Mouse (Mus musculus) midbrain, embryonic 14.5 days (tissue): ENCODE data around the gene Celf3. TPM values are rescaled to one million over a fixed set of nuclear protein-coding genes. Genes with fewer than 3 reads are reported as not detected.
A peak's percentile ranks its signal among the peaks of the same experiment; 100 is the strongest.

Source experiments
- ATAC-seq: fragments of 200-750 bp; cut with Nextera tagmentation; 2 replicates; pipeline ENCODE4 v1.8.0; 2017; ENCODE audit warnings: moderate number of reproducible peaks, moderate library complexity; ENCODE audit not compliant: low FRiP score, low TSS enrichment
- DNase-seq: peaks from one replicate; pipeline ENCODE4 v3.0.0-alpha.2; 2015
- H3K27ac ChIP-seq: fragments of 300-500 bp; sonication (generic); replicated peaks from 2 replicates; pipeline ENCODE4 v1.5.1; 2014; ENCODE audit warnings: mild to moderate bottlenecking, low read depth, low read length, moderate library complexity
- H3K27me3 ChIP-seq: fragments of 300-500 bp; sonication (generic); 2 replicates; pipeline ENCODE4 v1.6.1; 2014; ENCODE audit warnings: low read length, control low read depth, mixed read lengths; ENCODE audit not compliant: control insufficient read depth, insufficient read depth
- H3K36me3 ChIP-seq: fragments of 300-500 bp; sonication (generic); 2 replicates; pipeline ENCODE4 v1.6.1; 2014; ENCODE audit warnings: low read length, control low read depth; ENCODE audit not compliant: control insufficient read depth, insufficient read depth
- H3K4me1 ChIP-seq: fragments of 300-500 bp; sonication (generic); 2 replicates; pipeline ENCODE4 v1.6.1; 2014; ENCODE audit warnings: mild to moderate bottlenecking, antibody characterized with exemption, low read length, control low read depth; ENCODE audit not compliant: control insufficient read depth, insufficient read depth
- H3K4me2 ChIP-seq: fragments of 300-500 bp; sonication (generic); 2 replicates; pipeline ENCODE4 v1.6.1; 2014; ENCODE audit warnings: mild to moderate bottlenecking, low read length, moderate library complexity
- H3K4me3 ChIP-seq: fragments of 300-500 bp; sonication (generic); replicated peaks from 2 replicates; pipeline ENCODE4 v1.5.1; 2014; ENCODE audit warnings: low read depth, low read length
- H3K9ac ChIP-seq: fragments of 300-500 bp; sonication (generic); replicated peaks from 2 replicates; pipeline ENCODE4 v1.6.1; 2014; ENCODE audit warnings: mild to moderate bottlenecking, low read length, moderate library complexity
- H3K9me3 ChIP-seq: fragments of 300-500 bp; sonication (generic); 2 replicates; pipeline ENCODE4 v1.6.1; 2016; ENCODE audit warnings: low read length, control low read depth, mixed read lengths; ENCODE audit not compliant: control insufficient read depth
- WGBS: fragments of 180-500 bp; shearing (Covaris S2); extraction: QIAGEN DNeasy Blood & Tissue Kit; methylation state at CpG from one replicate; pipeline ENCODE4 v1.1.7; 2014; 5-methylcytosine and 5-hydroxymethylcytosine counted together
- polyA plus RNA-seq: library from polyadenylated mRNA; unstranded; fragments of >200 nt; fragmentation: Nextera tagmentation; extraction: Ambion mirVana; gene quantifications from 2 replicates; pipeline ENCODE4 v1.2.1, GENCODE M21; 2014

The Celf3 gene
- polyA plus RNA-seq, 1 experiment from 2014 or later: 321 TPM

DNA sequence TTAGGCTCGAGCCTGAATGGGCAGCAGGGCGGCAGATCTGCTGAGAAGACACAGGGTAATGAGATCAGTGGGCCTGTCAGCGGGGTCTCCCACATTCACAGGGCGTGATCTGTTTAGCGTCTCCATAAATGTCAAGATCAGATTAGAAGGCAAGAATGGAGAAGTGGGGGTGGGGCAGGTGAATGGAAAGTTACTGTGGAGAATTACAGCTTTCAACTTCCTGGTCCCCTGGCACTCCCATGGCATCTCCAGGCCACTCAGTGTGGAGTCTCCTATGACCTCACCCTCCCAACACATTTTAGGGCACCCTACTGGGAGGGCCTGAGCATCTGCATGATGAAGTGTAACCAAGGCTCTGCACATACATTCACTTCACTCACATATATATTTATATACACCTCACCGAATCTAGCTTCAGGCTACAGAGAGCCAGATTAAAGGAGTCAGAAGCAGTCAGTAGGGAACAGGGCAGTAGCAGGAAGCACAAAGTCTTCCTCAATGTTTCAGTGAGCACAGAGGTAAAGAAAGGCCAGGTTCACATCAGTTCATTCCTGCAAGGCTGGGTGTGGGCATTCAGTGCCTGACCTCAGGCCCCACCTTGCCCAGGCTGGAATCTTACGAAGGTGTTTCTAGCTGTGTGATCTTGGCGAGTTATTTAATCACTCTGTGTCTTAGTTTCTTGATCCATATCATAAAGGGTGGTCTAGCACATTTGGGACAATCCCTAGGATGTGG lies 1.6 kb upstream of the Celf3 start:
- peak overlapping the region; percentile 94; the same call in 1 of the 2 replicates for H3K27ac ChIP-seq
- peaks cover 40% of the 10 kb centered on the region for H3K4me1 ChIP-seq
- H3K9me3 ChIP-seq: no peaks in the 10 kb centered on the region
- WGBS: 45% methylated on average over 8 of the region's 8 CpGs
- H3K4me2 ChIP-seq: no peak overlapping the region; the same call in 1 of the 2 replicates
- no peak overlapping the region for H3K9ac ChIP-seq
- no peak overlapping the region for H3K4me3 ChIP-seq
- H3K36me3 ChIP-seq: peaks cover 9% of the 10 kb centered on the region
- H3K27me3 ChIP-seq: no peaks in the 10 kb centered on the region
- no peak for ATAC-seq
- no peak for DNase-seq

GRCm38 (mm10) chr3:94477444-94477843 lies 651 bp upstream of the Celf3 start:
- ATAC-seq: no peak; the same call in 1 of the 2 replicates
- Histone ChIP-seq H3K4me1 (peaks cover 45% of the 10 kb centered on the region), H3K36me3 (peaks cover 19% of the 10 kb centered on the region), H3K9me3 (no peaks in the 10 kb centered on the region), H3K4me2 (peak overlapping the region; percentile 96), H3K27ac (peak overlapping the region; percentile 94), H3K27me3 (no peaks in the 10 kb centered on the region), H3K9ac (peak overlapping the region; percentile 46), H3K4me3 (peak overlapping the region; percentile 73)
- DNase-seq: peak; percentile 60
- 17% methylated on average over 4 of the region's 4 CpGs for WGBS

DNA sequence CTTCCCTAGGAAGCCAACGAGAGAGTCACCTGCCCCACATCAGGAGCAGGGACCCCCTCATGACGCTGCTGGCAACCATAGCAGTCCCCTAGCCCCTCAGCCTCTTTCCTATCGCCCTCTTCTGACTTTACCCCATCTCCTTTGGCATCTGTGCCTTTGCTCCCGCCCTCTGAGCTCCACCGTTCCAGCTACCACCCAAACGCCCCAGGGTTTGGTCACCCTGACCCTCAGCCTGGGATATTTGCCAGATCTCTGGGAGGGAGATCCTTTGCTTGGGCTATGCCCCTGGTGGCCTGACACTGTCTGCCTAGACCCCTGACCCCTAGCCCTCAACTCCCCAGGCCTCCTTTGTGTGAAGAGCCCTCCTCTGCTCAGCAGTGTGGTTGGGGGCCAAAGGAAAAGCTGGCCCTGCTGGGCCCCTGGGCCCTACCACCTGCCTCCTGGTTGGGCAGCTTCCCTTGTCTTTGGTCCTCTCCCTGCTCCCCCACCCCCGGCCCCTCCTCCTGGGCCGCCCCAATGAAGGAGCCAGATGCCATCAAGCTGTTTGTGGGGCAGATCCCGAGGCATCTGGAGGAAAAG lies 585 bp downstream of the Celf3 start:
- WGBS: 2% methylated on average over 9 of the region's 9 CpGs
- ATAC-seq (peak; percentile 7; the same call in 1 of the 2 replicates), DNase-seq (peak; percentile 43)
- Histone ChIP-seq H3K4me1 (peaks cover 48% of the 10 kb centered on the region), H3K27me3 (no peaks in the 10 kb centered on the region), H3K4me2 (peak overlapping the region; percentile 96), H3K36me3 (peaks cover 27% of the 10 kb centered on the region), H3K4me3 (peak overlapping the region; percentile 73), H3K27ac (peak overlapping the region; percentile 94), H3K9ac (peak overlapping the region; percentile 95), H3K9me3 (no peaks in the 10 kb centered on the region)

GRCm38 (mm10) chr3:94479564-94479963 lies 1.5 kb downstream of the Celf3 start:
- DNase-seq (peak; percentile 57), ATAC-seq (no peak)
- 10% methylated on average over 11 of the region's 11 CpGs for WGBS
- Histone ChIP-seq H3K36me3 (peaks cover 27% of the 10 kb centered on the region), H3K27ac (peak overlapping the region; percentile 94), H3K4me2 (peak overlapping the region; percentile 96), H3K9me3 (no peaks in the 10 kb centered on the region), H3K4me1 (peaks cover 57% of the 10 kb centered on the region), H3K27me3 (no peaks in the 10 kb centered on the region), H3K9ac (peak overlapping the region; percentile 95), H3K4me3 (peak overlapping the region; percentile 73)

GRCm38 (mm10) chr3:94480291-94480884 lies 2.3 kb downstream of the Celf3 start, which contains the start of gene Riiad1:
Gene Riiad1, minus strand, starts transcription at chr3:94480341.
- DNase-seq (no peak), ATAC-seq (no peak)
- peak within 1 kb of the TSS; percentile 96 for H3K4me2 ChIP-seq
- peak within 1 kb of the TSS; percentile 94 for H3K27ac ChIP-seq
- no peaks in the 10 kb centered on the region for H3K27me3 ChIP-seq
- H3K4me3 ChIP-seq: peak within 1 kb of the TSS; percentile 73
- peaks cover 66% of the 10 kb centered on the region for H3K4me1 ChIP-seq
- no peaks in the 10 kb centered on the region for H3K9me3 ChIP-seq
- WGBS: 10% methylated on average over 16 of the region's 16 CpGs
- peaks cover 34% of the 10 kb centered on the region for H3K36me3 ChIP-seq
- peak within 1 kb of the TSS; percentile 95 for H3K9ac ChIP-seq

- H3K9me3 ChIP-seq: no peaks in the 10 kb centered on the region
- WGBS: 62% methylated on average over 4 of the region's 4 CpGs
- no peak for ATAC-seq
- H3K4me3 ChIP-seq: no peak overlapping the region; the same call in 1 of the 2 replicates
- H3K27me3 ChIP-seq: no peaks in the 10 kb centered on the region
- peak overlapping the region; percentile 92 for H3K27ac ChIP-seq
- H3K4me1 ChIP-seq: peaks cover 71% of the 10 kb centered on the region
- peaks cover 44% of the 10 kb centered on the region for H3K36me3 ChIP-seq
- H3K9ac ChIP-seq: no peak overlapping the region
- H3K4me2 ChIP-seq: peak overlapping the region; percentile 96
- DNase-seq: no peak
These were observed 3.3 kb downstream of the Celf3 start for GRCm38 (mm10) chr3:94481429-94481828.

GRCm38 (mm10) chr3:94482764-94483385 lies 4.8 kb downstream of the Celf3 start:
- Histone ChIP-seq H3K9ac (0 out of 2 replicates have a peak overlapping the region, but pooled peaks have one; percentile 16), H3K27me3 (no peaks in the 10 kb centered on the region), H3K4me1 (peaks cover 71% of the 10 kb centered on the region), H3K4me3 (0 out of 2 replicates have a peak overlapping the region, but pooled peaks have one; percentile 3), H3K27ac (peak overlapping the region; percentile 92), H3K9me3 (no peaks in the 10 kb centered on the region), H3K4me2 (peak overlapping the region; percentile 96), H3K36me3 (peaks cover 58% of the 10 kb centered on the region)
- DNase-seq (no peak), ATAC-seq (no peak)
- WGBS: 79% methylated on average over 17 of the region's 17 CpGs

DNA sequence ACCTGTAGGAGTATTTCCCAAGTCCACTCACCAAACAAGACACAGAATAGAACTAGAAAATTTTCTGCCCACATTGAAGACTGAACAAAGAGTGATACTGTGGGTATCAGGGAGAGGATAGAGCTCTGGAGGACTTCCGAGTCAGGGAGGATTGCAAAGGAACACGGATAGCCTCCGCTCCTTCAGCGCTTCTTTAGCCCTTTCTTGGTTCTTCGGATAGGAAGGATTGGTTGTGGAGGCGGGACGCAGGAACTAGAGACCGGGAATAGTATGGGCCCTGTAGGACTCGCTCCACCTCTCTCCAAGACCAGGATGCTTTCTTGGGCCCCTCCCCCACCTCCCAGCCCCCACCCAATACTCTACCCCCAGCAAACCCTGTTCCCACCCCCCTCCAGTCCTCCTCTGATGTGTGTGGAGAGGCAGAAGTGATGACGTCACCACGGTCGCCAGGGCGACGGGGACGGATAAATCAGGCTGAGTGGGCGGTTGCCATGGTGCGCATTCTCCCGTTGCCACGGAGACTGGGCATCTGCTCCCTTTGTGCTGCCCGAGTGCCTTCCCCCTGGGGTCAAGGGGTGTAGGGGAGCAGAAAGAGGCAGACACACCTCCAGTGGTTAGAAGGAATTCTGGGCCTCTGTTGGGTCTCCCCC lies 5.8 kb downstream of the Celf3 start:
- Histone ChIP-seq H3K4me3 (peak overlapping the region; percentile 25), H3K4me2 (peak overlapping the region; percentile 96), H3K9ac (peak overlapping the region; percentile 39), H3K4me1 (peaks cover 71% of the 10 kb centered on the region), H3K9me3 (no peaks in the 10 kb centered on the region), H3K27me3 (no peaks in the 10 kb centered on the region), H3K36me3 (peaks cover 69% of the 10 kb centered on the region), H3K27ac (peak overlapping the region; percentile 92)
- ATAC-seq (peak; percentile 92), DNase-seq (peak; percentile 98)
- WGBS: 2% methylated on average over 20 of the region's 20 CpGs
